Mouse (Mus musculus) neural tube, embryonic 12.5 days (tissue): ENCODE measurements around the gene Serinc5. TPM values are rescaled to one million over a fixed set of nuclear protein-coding genes. Genes with fewer than 3 reads are reported as not detected.
"Not testable (repeated sequence)": the region's sequence is repeated elsewhere in the genome, so short reads cannot be mapped to it uniquely, and the experiment has no call there.

ENCODE experiments used
- ATAC-seq: fragments of 200-750 bp; cut with Nextera tagmentation; 2 replicates; pipeline ENCODE4 v1.8.0; 2017; ENCODE audit warnings: low read depth, mild to moderate bottlenecking, moderate TSS enrichment, moderate library complexity; ENCODE audit not compliant: low FRiP score
- H3K27ac ChIP-seq: fragments of 300-500 bp; sonication (generic); 2 replicates; pipeline ENCODE4 v1.5.1; 2016
- H3K27me3 ChIP-seq: fragments of 300-500 bp; sonication (generic); replicated peaks from 2 replicates; pipeline ENCODE4 v1.6.1; 2016; ENCODE audit warnings: mild to moderate bottlenecking
- H3K36me3 ChIP-seq: fragments of 300-500 bp; sonication (generic); 2 replicates; pipeline ENCODE4 v1.6.1; 2016; ENCODE audit warnings: mild to moderate bottlenecking
- H3K4me1 ChIP-seq: fragments of 300-500 bp; sonication (generic); 2 replicates; pipeline ENCODE4 v1.6.1; 2016
- H3K4me2 ChIP-seq: fragments of 300-500 bp; sonication (generic); replicated peaks from 2 replicates; pipeline ENCODE4 v1.6.1; 2016; ENCODE audit warnings: mild to moderate bottlenecking
- H3K4me3 ChIP-seq: fragments of 300-500 bp; sonication (generic); 2 replicates; pipeline ENCODE4 v1.5.1; 2016
- H3K9ac ChIP-seq: fragments of 300-500 bp; sonication (generic); 2 replicates; pipeline ENCODE4 v1.6.1; 2016; ENCODE audit warnings: mild to moderate bottlenecking
- H3K9me3 ChIP-seq: fragments of 300-500 bp; sonication (generic); 2 replicates; pipeline ENCODE4 v1.6.1; 2016; ENCODE audit warnings: mild to moderate bottlenecking
- WGBS: fragments of 180-500 bp; shearing (Covaris S2); methylation state at CpG from one replicate; pipeline ENCODE4 v1.1.7; 2016; 5-methylcytosine and 5-hydroxymethylcytosine counted together
- polyA plus RNA-seq: library from polyadenylated mRNA; unstranded; fragments of >200 nt; fragmentation: Nextera tagmentation; extraction: Ambion mirVana; gene quantifications from 2 replicates; pipeline ENCODE4 v1.2.1, GENCODE M21; 2016

The Serinc5 gene
- polyA plus RNA-seq, 1 experiment from 2014 or later, result 27.9 TPM

DNA sequence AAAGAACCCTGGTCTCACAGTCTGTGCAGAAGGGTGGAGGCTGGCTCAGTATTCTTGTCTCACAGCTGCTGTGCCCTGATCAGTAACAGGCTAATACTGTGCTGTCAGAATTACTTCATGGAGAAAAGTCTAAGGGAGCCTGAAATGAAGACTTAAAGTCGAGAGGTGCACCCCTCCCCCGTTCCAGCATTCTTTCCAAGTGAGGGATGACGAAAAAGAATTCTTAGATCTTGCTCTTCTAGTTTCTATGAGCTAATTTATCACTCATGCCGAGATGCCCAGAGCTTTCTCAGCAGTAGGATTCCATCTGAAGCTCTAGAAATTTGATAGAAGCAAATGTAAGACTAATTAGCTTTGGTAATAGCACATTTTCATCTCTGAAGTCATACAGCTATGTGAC lies 66.8 kb downstream of the Serinc5 start:
- Histone ChIP-seq H3K9ac (no peak overlapping the region), H3K27ac (no peak overlapping the region), H3K27me3 (0 out of 2 replicates have a peak, but pooled peaks cover 3% of the 10 kb centered on the region), H3K9me3 (no peaks in the 10 kb centered on the region), H3K4me3 (no peak overlapping the region), H3K4me2 (no peak overlapping the region), H3K36me3 (no peaks in the 10 kb centered on the region), H3K4me1 (peaks cover 15% of the 10 kb centered on the region)
- WGBS, result 63% methylated on average over 4 of the region's 4 CpGs
- ATAC-seq, result no peak

DNA sequence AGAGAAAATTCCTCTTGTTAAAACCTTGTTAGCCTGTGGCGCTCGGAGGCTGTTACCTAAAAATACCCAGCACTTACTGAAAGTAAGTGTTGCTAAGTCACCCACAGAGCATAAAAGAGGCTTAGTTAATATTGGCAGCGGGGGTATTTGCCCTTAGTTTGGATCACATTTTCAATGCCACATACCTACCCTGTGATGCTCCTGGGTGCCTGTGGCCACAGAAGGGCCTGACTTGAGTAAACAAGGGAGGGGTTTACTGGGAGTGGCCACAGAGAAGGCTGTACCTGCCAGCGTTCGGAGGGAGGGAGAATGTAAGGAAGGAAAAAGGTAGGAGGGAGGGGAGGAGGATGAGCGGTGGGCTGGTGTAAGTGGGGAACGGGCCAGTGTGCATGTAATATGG lies 68.8 kb downstream of the Serinc5 start:
- H3K9ac ChIP-seq, result no peak overlapping the region

GRCm38 (mm10) chr13:92681541-92681940 lies 70.7 kb downstream of the Serinc5 start:
- WGBS, result 83% methylated on average over 2 of the region's 2 CpGs

More for the DNA sequence above, 68.8 kb downstream of the Serinc5 start:
- Histone ChIP-seq H3K4me1 (peaks cover 20% of the 10 kb centered on the region), H3K36me3 (0 out of 2 replicates have a peak, but pooled peaks cover under 1% of the 10 kb centered on the region), H3K4me3 (no peak overlapping the region), H3K27me3 (0 out of 2 replicates have a peak, but pooled peaks cover 3% of the 10 kb centered on the region), H3K9me3 (no peaks in the 10 kb centered on the region), H3K4me2 (no peak overlapping the region), H3K27ac (no peak overlapping the region)
- no peak for ATAC-seq
- WGBS, result 82% methylated on average over 7 of the region's 7 CpGs

DNA sequence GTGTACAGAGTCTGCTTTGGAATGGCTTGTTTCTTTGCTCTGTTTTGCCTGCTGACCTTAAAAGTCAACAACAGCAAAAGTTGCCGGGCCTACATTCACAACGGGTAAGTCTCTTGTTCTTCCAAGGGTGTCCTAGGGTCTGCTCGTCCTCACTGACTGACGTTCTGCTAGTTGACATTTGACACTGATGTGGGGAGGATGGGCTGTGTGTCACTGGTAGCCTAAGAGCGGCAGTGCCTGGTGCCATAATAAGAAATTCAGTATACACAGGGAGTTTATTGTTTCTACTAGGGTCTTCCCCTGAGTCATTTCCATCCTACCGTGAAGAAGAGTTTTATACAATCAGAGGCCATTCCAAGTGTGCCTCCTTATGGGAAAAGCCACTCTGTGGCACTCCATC lies 71.9 kb downstream of the Serinc5 start:
- H3K27me3 ChIP-seq, result 0 out of 2 replicates have a peak, but pooled peaks cover 3% of the 10 kb centered on the region
- H3K4me1 ChIP-seq, result peaks cover 12% of the 10 kb centered on the region; the same call in 1 of the 2 replicates
- 15% methylated on average over 6 of the region's 6 CpGs for WGBS
- no peak overlapping the region for H3K4me2 ChIP-seq
- 0 out of 2 replicates have a peak, but pooled peaks cover 5% of the 10 kb centered on the region for H3K9me3 ChIP-seq
- peak; percentile 29; the same call in 1 of the 2 replicates for ATAC-seq
- H3K9ac ChIP-seq, result no peak overlapping the region
- no peak overlapping the region for H3K27ac ChIP-seq
- H3K4me3 ChIP-seq, result no peak overlapping the region
- H3K36me3 ChIP-seq, result peaks cover 21% of the 10 kb centered on the region

More at GRCm38 (mm10) chr13:92681541-92681940, 70.7 kb downstream of the Serinc5 start:
- H3K27me3 ChIP-seq, result 0 out of 2 replicates have a peak, but pooled peaks cover 3% of the 10 kb centered on the region
- peaks cover 12% of the 10 kb centered on the region; the same call in 1 of the 2 replicates for H3K4me1 ChIP-seq
- no peak for ATAC-seq
- H3K9me3 ChIP-seq, result 0 out of 2 replicates have a peak, but pooled peaks cover 4% of the 10 kb centered on the region
- no peak overlapping the region for H3K4me2 ChIP-seq
- H3K4me3 ChIP-seq, result no peak overlapping the region
- H3K27ac ChIP-seq, result no peak overlapping the region
- H3K36me3 ChIP-seq, result peaks cover 16% of the 10 kb centered on the region
- H3K9ac ChIP-seq, result no peak overlapping the region

DNA sequence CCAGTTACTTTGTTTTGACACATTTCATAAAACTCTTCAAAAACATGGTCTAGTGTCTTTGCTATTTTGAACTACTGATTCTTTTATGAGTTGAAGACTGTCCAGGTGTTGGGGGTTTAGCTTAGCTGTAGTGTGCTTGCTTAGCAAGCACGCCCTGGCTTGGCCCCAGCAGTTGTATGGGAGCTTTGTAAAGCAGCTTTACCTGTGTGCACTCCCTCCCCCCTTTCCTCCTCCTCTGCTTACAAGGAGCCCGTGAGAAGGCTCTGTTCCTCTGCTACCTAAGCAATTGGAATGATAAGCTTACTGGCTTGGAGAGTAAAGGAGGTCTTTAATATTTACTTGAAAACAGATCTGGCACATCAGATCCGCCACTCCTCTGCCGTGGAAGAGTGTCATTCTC lies 72.6 kb downstream of the Serinc5 start:
- H3K9ac ChIP-seq, result no peak overlapping the region
- no peak overlapping the region for H3K27ac ChIP-seq
- 60% methylated on average over 4 of the region's 4 CpGs for WGBS
- H3K9me3 ChIP-seq, result 0 out of 2 replicates have a peak, but pooled peaks cover 5% of the 10 kb centered on the region
- ATAC-seq, result no peak
- no peak overlapping the region for H3K4me3 ChIP-seq
- peaks cover 25% of the 10 kb centered on the region for H3K36me3 ChIP-seq
- peaks cover 12% of the 10 kb centered on the region; the same call in 1 of the 2 replicates for H3K4me1 ChIP-seq
- 0 out of 2 replicates have a peak, but pooled peaks cover 3% of the 10 kb centered on the region for H3K27me3 ChIP-seq
- H3K4me2 ChIP-seq, result no peak overlapping the region

DNA sequence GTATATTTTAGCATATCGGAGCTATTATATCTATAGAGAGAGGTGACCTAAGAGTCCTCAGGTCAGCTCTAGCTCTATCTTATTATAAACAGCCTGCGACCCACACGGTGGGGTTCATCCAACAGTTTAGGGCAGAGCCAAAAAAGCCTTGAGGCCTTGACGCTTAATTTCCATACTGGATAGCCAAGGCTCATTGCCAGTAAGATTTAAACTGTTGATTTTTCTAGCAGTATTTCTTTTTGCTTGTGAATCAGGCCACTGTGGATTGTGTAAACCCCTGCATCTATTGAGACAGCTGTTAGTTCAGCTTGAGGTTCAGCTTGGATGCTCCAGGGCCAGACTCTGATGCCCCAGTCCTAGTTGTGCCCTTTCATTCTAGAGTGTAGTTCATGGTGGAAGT lies 73.4 kb downstream of the Serinc5 start:
- ATAC-seq, result no peak
- 0 out of 2 replicates have a peak, but pooled peaks cover 5% of the 10 kb centered on the region for H3K9me3 ChIP-seq
- H3K4me1 ChIP-seq, result peaks cover 7% of the 10 kb centered on the region; the same call in 1 of the 2 replicates
- H3K27ac ChIP-seq, result no peak overlapping the region
- no peak overlapping the region for H3K9ac ChIP-seq
- H3K4me2 ChIP-seq, result no peak overlapping the region
- WGBS, result 76% methylated on average over 4 of the region's 4 CpGs
- H3K27me3 ChIP-seq, result 0 out of 2 replicates have a peak, but pooled peaks cover 3% of the 10 kb centered on the region
- H3K4me3 ChIP-seq, result no peak overlapping the region
- peaks cover 25% of the 10 kb centered on the region for H3K36me3 ChIP-seq

DNA sequence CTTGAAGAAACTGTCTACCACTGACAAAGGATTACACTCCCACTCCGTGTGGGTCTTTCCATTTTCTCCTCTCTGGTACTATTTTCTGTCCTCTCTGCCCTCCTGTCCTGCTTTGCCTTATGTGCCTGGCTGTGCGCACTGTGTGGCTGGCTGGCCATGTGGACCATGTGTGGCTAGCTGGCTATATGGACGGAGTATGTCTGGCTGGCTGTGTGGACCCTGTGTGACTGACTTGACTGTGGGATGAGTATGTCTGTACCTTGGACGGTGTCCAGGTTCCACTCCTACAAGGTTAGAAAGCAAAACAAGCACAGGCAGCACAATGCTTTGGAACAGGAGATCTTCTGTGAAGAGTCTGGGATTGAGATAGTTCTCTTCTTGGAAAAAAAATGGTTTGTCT lies 74.4 kb downstream of the Serinc5 start:
- no peak overlapping the region for H3K4me3 ChIP-seq
- peaks cover 7% of the 10 kb centered on the region; the same call in 1 of the 2 replicates for H3K4me1 ChIP-seq
- WGBS, result 96% methylated on average over 4 of the region's 4 CpGs
- H3K36me3 ChIP-seq, result peaks cover 25% of the 10 kb centered on the region
- ATAC-seq, result no peak
- H3K4me2 ChIP-seq, result no peak overlapping the region
- H3K9me3 ChIP-seq, result 0 out of 2 replicates have a peak, but pooled peaks cover 5% of the 10 kb centered on the region
- H3K9ac ChIP-seq, result no peak overlapping the region
- no peak overlapping the region for H3K27ac ChIP-seq
- 0 out of 2 replicates have a peak, but pooled peaks cover 3% of the 10 kb centered on the region for H3K27me3 ChIP-seq

DNA sequence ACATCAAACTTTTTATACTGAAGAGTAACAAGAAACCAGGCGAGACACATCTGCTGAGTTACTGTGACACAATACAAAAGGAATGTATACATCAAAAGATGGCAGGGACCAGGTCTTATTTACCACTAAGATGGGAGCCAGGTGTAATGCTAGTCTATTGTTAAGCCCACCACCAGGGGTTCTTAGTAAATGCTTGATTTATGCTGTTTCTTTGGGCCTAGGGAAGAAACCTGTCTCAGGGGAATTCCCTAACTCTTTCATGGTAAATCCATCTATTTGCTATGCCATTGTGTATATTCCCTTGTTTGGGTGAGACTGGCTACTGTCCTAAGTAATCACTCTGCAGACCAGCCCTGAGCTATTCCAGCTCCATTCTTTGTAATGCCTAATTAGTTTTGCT lies 76.3 kb downstream of the Serinc5 start:
- not testable (repeated sequence) for ATAC-seq, H3K4me3 ChIP-seq, H3K27ac ChIP-seq, H3K4me1 ChIP-seq, H3K9me3 ChIP-seq, H3K27me3 ChIP-seq, H3K9ac ChIP-seq, H3K4me2 ChIP-seq
- peaks cover 25% of the 10 kb centered on the region for H3K36me3 ChIP-seq
- 74% methylated on average over 1 of the region's 1 CpGs for WGBS

DNA sequence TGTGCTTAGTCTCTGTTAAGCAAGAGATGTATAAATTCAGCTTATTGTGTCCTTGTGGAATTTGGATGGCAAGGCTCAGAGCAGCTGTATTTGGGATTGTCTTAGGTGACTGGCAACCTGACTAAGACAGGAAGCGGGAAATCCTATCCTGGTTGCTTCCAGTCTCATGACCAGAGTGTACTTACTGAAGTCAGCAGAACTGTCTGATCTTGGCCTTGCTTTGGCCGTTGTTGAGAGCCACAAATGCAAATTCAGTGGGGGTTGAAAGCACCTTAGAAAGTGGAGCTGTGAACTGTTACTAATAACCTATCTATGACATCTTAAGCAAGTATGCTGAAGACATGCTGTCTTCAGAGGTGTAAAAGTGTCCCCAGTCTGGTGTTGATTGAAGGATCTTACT lies 78.2 kb downstream of the Serinc5 start:
- ATAC-seq, result no peak
- no peak overlapping the region for H3K27ac ChIP-seq
- no peak overlapping the region for H3K4me2 ChIP-seq
- peaks cover 33% of the 10 kb centered on the region for H3K36me3 ChIP-seq
- no peak overlapping the region for H3K9ac ChIP-seq
- H3K4me3 ChIP-seq, result no peak overlapping the region
- H3K4me1 ChIP-seq, result no peaks in the 10 kb centered on the region
- 0 out of 2 replicates have a peak, but pooled peaks cover 5% of the 10 kb centered on the region for H3K9me3 ChIP-seq
- no peaks in the 10 kb centered on the region for H3K27me3 ChIP-seq
- WGBS, result 91% methylated on average over 2 of the region's 2 CpGs

DNA sequence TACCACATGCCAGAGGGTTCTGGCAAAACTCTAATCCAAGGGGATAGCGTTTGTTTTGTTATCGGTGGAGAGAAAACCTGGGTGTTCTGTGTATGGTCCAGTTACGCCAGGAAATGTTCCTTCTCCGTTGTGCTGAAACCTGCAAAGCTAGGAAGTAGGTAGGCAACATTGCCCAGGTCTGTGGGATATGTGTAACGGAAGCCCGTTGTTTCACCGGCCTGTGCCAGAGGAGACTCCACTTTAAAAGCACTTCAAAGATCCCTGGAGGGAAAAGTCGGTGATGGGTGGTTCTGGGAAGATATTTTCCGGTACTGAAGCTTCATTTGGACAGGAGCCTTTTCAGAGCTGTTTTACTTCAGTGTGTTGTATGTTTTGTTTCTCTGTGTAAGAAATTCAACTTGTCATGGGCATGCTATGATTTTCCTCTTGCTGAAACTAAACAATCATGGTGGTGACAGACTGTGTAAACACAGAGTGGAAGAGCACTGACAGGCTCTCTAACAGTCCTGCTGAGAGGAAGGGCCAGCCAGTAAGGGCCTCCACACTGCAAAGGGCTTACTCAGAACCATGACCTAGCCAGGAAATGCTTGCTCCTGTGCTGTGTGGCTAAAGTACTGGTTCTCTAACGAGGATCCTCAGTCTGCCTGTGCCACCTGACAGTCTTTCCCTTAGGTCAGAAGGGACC lies 83.1 kb downstream of the Serinc5 start:
- Histone ChIP-seq H3K27me3 (no peaks in the 10 kb centered on the region), H3K27ac (no peak overlapping the region), H3K9ac (no peak overlapping the region), H3K9me3 (no peaks in the 10 kb centered on the region), H3K4me2 (no peak overlapping the region), H3K4me3 (no peak overlapping the region), H3K36me3 (peaks cover 13% of the 10 kb centered on the region; the same call in 1 of the 2 replicates), H3K4me1 (no peaks in the 10 kb centered on the region)
- WGBS, result 82% methylated on average over 10 of the region's 10 CpGs
- no peak for ATAC-seq

GRCm38 (mm10) chr13:92696491-92696939 lies 85.6 kb downstream of the Serinc5 start:
- H3K27me3 ChIP-seq, result no peaks in the 10 kb centered on the region
- no peaks in the 10 kb centered on the region for H3K9me3 ChIP-seq
- no peaks in the 10 kb centered on the region for H3K4me1 ChIP-seq
- H3K4me3 ChIP-seq, result no peak overlapping the region
- H3K9ac ChIP-seq, result no peak overlapping the region
- no peak overlapping the region for H3K27ac ChIP-seq
- peaks cover 23% of the 10 kb centered on the region for H3K36me3 ChIP-seq
- ATAC-seq, result peak; percentile 46; the same call in 1 of the 2 replicates
- 26% methylated on average over 5 of the region's 5 CpGs for WGBS
- no peak overlapping the region for H3K4me2 ChIP-seq

DNA sequence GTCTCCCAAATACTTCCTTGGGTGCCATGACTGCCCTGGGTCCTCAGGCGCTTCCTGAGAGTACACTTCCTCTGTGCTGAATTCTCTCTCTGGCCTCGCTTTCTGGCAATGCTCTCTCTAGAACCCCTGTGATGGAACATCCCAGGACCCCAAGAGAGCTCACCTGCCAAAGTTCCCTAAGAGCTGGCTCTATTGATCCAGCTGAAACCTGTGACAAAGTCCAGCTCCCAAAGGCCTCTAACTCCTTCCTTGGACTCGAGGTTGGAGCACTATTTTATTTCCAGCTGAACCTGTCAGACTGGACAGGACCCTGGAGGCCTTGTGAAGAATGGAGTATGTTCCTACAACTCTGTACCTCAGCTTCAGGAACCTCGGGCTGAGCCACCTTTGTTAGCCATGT lies 86.2 kb downstream of the Serinc5 start:
- H3K27me3 ChIP-seq, result no peaks in the 10 kb centered on the region
- H3K36me3 ChIP-seq, result peaks cover 23% of the 10 kb centered on the region
- no peak for ATAC-seq
- H3K9me3 ChIP-seq, result no peaks in the 10 kb centered on the region
- no peak overlapping the region for H3K4me3 ChIP-seq
- H3K4me2 ChIP-seq, result no peak overlapping the region
- no peak overlapping the region for H3K9ac ChIP-seq
- no peaks in the 10 kb centered on the region for H3K4me1 ChIP-seq
- H3K27ac ChIP-seq, result no peak overlapping the region
- 81% methylated on average over 4 of the region's 4 CpGs for WGBS
